Mouse (Mus musculus): ENCODE measurements around the gene Dstyk.

GRCm38 (mm10) chr1:132471032-132471431 lies 53.7 kb downstream of the Dstyk start:
- TF ChIP-seq CTCF (IDR thresholded peaks at IDR 0.05; ENCODE audit: borderline replicate concordance, insufficient read depth, low read length) (no peak), POLR2A (IDR thresholded peaks at IDR 0.05; ENCODE audit: low read depth, low read length) (no peak)

Measured in embryonic fibroblast, embryonic 13.5 days (primary cell).